Comparison of ENCODE assay signal across 17 mouse cellular contexts in genomic region chr6:85103321-85103720, GRCm38 (mm10).
"Had no signal": no experiment of that assay in that cellular context is flagged by ENCODE, and none has a peak within 500 bp of the region (broad histone marks: within the 10 kb centered on the region; RNA-seq: fewer than 3 reads in every experiment).

No protein-coding gene starts in this region.

- H3K4me1 ChIP-seq: neural tube, embryonic 12.5 days; neural tube, embryonic 13.5 days; neural tube, embryonic 15.5 days; stomach, embryonic 15.5 days had no signal

- H3K9me3 ChIP-seq: neural tube, embryonic 12.5 days; neural tube, embryonic 13.5 days; neural tube, embryonic 15.5 days; stomach, embryonic 15.5 days had no signal

- H3K4me2 ChIP-seq: neural tube, embryonic 12.5 days; neural tube, embryonic 13.5 days; neural tube, embryonic 15.5 days; stomach, embryonic 15.5 days had no signal

- H3K36me3 ChIP-seq: neural tube, embryonic 12.5 days; neural tube, embryonic 13.5 days; neural tube, embryonic 15.5 days; stomach, embryonic 15.5 days had no signal

- H3K27me3 ChIP-seq: neural tube, embryonic 12.5 days; neural tube, embryonic 13.5 days; neural tube, embryonic 15.5 days; stomach, embryonic 15.5 days had no signal

- DNase-seq: retina, postnatal 1 day; right cerebral cortex, adult 18-20 months; right cerebral cortex, postnatal 14 days; right cerebral cortex, postnatal 25 days; right cerebral cortex, postnatal 4 days; spleen, adult 18-20 months; thymus, adult 18-20 months; thymus, adult 2 months; thymus, postnatal 14 days; thymus, postnatal 25 days; thymus, postnatal 36 days; thymus, postnatal 4 days had no signal

- H3K4me3 ChIP-seq: neural tube, embryonic 12.5 days; neural tube, embryonic 13.5 days; neural tube, embryonic 15.5 days; stomach, embryonic 15.5 days had no signal

- H3K9ac ChIP-seq: neural tube, embryonic 12.5 days; neural tube, embryonic 13.5 days; neural tube, embryonic 15.5 days; stomach, embryonic 15.5 days had no signal

- H3K27ac ChIP-seq: neural tube, embryonic 12.5 days; neural tube, embryonic 13.5 days; neural tube, embryonic 15.5 days; stomach, embryonic 15.5 days; stomach, postnatal 0 days had no signal
